ENCODE assay signal across 27 mouse cellular contexts in the genomic region with DNA sequence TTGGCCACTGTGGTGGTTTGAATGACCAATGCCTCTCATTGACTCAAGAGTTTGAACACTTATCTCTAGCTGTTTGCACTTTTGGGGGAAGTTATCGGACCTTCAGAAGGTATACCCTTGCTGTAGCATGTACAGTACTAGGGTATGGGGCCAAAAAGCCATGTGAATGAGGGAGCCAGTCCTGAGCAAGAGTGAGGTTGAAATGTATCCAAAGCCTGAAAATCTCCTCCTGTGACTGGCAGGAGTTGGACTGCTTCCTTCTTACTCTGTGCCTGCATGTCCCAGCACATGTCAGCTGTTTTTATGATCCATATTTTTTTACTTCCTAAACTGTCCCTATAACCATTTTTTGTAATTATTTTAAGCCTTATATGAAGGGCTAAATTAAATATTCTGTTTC.
DNase-seq lines count a peak whose midpoint lies in the region; ATAC-seq and TF ChIP-seq lines count a peak whose summit lies in the region.
"Had no signal": no experiment of that assay in that cellular context is flagged by ENCODE, and none has a peak within 500 bp of the region (broad histone marks: within the 10 kb centered on the region; RNA-seq: fewer than 3 reads in every experiment).

No protein-coding gene starts in this region.

- peak; percentile 87 for DNase-seq in brain, adult 2 months (ENCODE audit: low read depth, low spot score)
- DNase-seq in cerebellum, adult 8-10 months: peak; percentile 54
- peak; percentile 64 to 71 for DNase-seq in cerebellum, postnatal 25 days
- no peak for DNase-seq in thymus, adult 2 months
- DNase-seq: adrenal gland, postnatal 14 days; gastrocnemius, adult 2 months; gastrocnemius, postnatal 36 days; heart, adult 18-20 months; heart, postnatal 14 days; kidney, adult 18-20 months; kidney, postnatal 4 days; liver; lung, adult 2 months; lung, postnatal 10 days; right cerebral cortex, postnatal 4 days; thymus, postnatal 4 days had no signal

- no peak overlapping the region for H3K9ac ChIP-seq in intestine, postnatal 0 days (ENCODE audit: low read depth, low read length)
- H3K9ac ChIP-seq in intestine, embryonic 15.5 days: no peak overlapping the region
- H3K9ac ChIP-seq: hindbrain, embryonic 12.5 days; liver, embryonic 14.5 days; midbrain, embryonic 13.5 days; neural tube, embryonic 13.5 days had no signal

- TF ChIP-seq POLR2A in thymus, adult 2 months (IDR thresholded peaks at IDR 0.05; ENCODE audit: control insufficient read depth, extremely low read depth, insufficient read depth, low read length, poor library complexity): no peak

- no peaks in the 10 kb centered on the region for H3K36me3 ChIP-seq in intestine, postnatal 0 days (ENCODE audit: control insufficient read depth, insufficient read depth)
- no peaks in the 10 kb centered on the region for H3K36me3 ChIP-seq in thymus, adult 2 months (ENCODE audit: control insufficient read depth, insufficient read depth, low read length)
- no peaks in the 10 kb centered on the region for H3K36me3 ChIP-seq in intestine, embryonic 15.5 days
- H3K36me3 ChIP-seq: hindbrain, embryonic 12.5 days; midbrain, embryonic 13.5 days; neural tube, embryonic 13.5 days had no signal

- H3K4me1 ChIP-seq in intestine, postnatal 0 days (replicated peaks; ENCODE audit: control insufficient read depth, insufficient read depth, low read length): no peaks in the 10 kb centered on the region
- H3K4me1 ChIP-seq in thymus, adult 2 months (replicated peaks; ENCODE audit: control insufficient read depth, insufficient read depth, low read length): no peaks in the 10 kb centered on the region
- no peaks in the 10 kb centered on the region for H3K4me1 ChIP-seq in intestine, embryonic 15.5 days (replicated peaks)
- H3K4me1 ChIP-seq: hindbrain, embryonic 12.5 days; midbrain, embryonic 13.5 days; neural tube, embryonic 13.5 days had no signal

- ATAC-seq in cerebellum, adult (ENCODE audit: insufficient number of reproducible peaks, low FRiP score, low TSS enrichment): peak; percentile 76
- no peak for ATAC-seq in intestine, postnatal 0 days
- no peak for ATAC-seq in intestine, embryonic 15.5 days
- ATAC-seq: CD4-positive, CD25-positive, alpha-beta regulatory T cell, adult 4 months; forebrain, embryonic 14.5 days; midbrain, embryonic 13.5 days had no signal

- no peak overlapping the region for H3K4me3 ChIP-seq in intestine, postnatal 0 days (ENCODE audit: low read depth, low read length)
- H3K4me3 ChIP-seq in thymus, adult 2 months (ENCODE audit: control insufficient read depth, insufficient read depth, low read length): no peak overlapping the region
- H3K4me3 ChIP-seq in intestine, embryonic 15.5 days (replicated peaks): no peak overlapping the region
- H3K4me3 ChIP-seq: gastrocnemius, adult 2 months; hindbrain, embryonic 12.5 days; midbrain, embryonic 13.5 days; neural tube, embryonic 13.5 days had no signal

- TF ChIP-seq CTCF in intestine, postnatal 0 days (IDR thresholded peaks at IDR 0.05; ENCODE audit: low read depth): no peak
- TF ChIP-seq CTCF in thymus, adult 2 months (IDR thresholded peaks at IDR 0.05; ENCODE audit: borderline replicate concordance, control insufficient read depth, extremely low read depth, insufficient read depth, low read length, poor library complexity): no peak

- no peaks in the 10 kb centered on the region for H3K27me3 ChIP-seq in intestine, postnatal 0 days (replicated peaks; ENCODE audit: control insufficient read depth, insufficient read depth, low read length)
- H3K27me3 ChIP-seq in thymus, adult 2 months (ENCODE audit: control insufficient read depth, insufficient read depth, low read length): no peaks in the 10 kb centered on the region
- H3K27me3 ChIP-seq in intestine, embryonic 15.5 days (replicated peaks): no peaks in the 10 kb centered on the region
- H3K27me3 ChIP-seq: hindbrain, embryonic 12.5 days; midbrain, embryonic 13.5 days; neural tube, embryonic 13.5 days had no signal

- H3K27ac ChIP-seq in intestine, postnatal 0 days (ENCODE audit: low read depth, low read length): no peak overlapping the region
- H3K27ac ChIP-seq in thymus, adult 2 months (ENCODE audit: control insufficient read depth, insufficient read depth, low read length): no peak overlapping the region
- H3K27ac ChIP-seq in intestine, embryonic 15.5 days: no peak overlapping the region
- H3K27ac ChIP-seq: gastrocnemius, adult 2 months; hindbrain, embryonic 12.5 days; kidney, postnatal 0 days; liver, embryonic 14.5 days; macrophage; midbrain, embryonic 13.5 days; neural tube, embryonic 13.5 days had no signal

- no peak overlapping the region for H3K4me2 ChIP-seq in intestine, postnatal 0 days (replicated peaks; ENCODE audit: low read depth)
- H3K4me2 ChIP-seq in intestine, embryonic 15.5 days (replicated peaks): no peak overlapping the region
- H3K4me2 ChIP-seq: hindbrain, embryonic 12.5 days; midbrain, embryonic 13.5 days; neural tube, embryonic 13.5 days had no signal

- 81% methylated on average over 1 of the region's 1 CpGs for WGBS in intestine, postnatal 0 days
- 90% methylated on average over 1 of the region's 1 CpGs for WGBS in thymus, adult 2 months
- WGBS in intestine, embryonic 15.5 days: 78% methylated on average over 1 of the region's 1 CpGs

- no peaks in the 10 kb centered on the region for H3K9me3 ChIP-seq in intestine, postnatal 0 days (ENCODE audit: control insufficient read depth)
- H3K9me3 ChIP-seq in intestine, embryonic 15.5 days: no peaks in the 10 kb centered on the region
- H3K9me3 ChIP-seq: hindbrain, embryonic 12.5 days; midbrain, embryonic 13.5 days; neural tube, embryonic 13.5 days had no signal
